Mouse (Mus musculus): ENCODE results near the gene Cptp. TPM values are rescaled to one million over a fixed set of nuclear protein-coding genes. Genes with fewer than 3 reads are reported as not detected.
A peak's percentile ranks its signal among the peaks of the same experiment; 100 is the strongest.

Cptp gene
- total RNA-seq, 2 experiments from 2014 or later: 21.7 to 28.9 TPM

DNA sequence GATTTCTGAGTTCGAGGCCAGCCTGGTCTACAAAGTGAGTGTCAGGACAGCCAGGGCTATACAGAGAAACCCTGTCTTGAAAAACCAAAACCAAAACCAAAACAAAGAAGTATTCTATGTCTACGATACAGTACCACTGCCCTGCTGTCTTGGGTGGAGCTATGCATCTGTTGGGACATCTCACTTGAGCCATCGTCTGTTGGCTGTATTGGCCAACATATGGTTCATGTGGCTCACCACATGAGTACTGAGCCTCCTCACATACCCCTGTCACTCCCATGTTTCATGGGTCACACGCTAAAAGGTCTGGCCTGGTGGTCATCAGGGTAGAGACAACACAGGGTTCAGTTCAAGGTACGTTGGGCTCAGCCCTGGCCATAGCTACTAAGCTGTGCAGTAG, 17.1 kb upstream of the Cptp start:
- Histone ChIP-seq H3K4me3 (no peak overlapping the region), H3K27ac (no peak overlapping the region)
- TF ChIP-seq CTCF (IDR thresholded peaks at IDR 0.05): no peak
- DNase-seq (ENCODE audit: extremely low spot score in 1 of 2, low spot score in 2 of 2): no peak
- intact Hi-C loops (cut with DNase I): no loop called here

DNA sequence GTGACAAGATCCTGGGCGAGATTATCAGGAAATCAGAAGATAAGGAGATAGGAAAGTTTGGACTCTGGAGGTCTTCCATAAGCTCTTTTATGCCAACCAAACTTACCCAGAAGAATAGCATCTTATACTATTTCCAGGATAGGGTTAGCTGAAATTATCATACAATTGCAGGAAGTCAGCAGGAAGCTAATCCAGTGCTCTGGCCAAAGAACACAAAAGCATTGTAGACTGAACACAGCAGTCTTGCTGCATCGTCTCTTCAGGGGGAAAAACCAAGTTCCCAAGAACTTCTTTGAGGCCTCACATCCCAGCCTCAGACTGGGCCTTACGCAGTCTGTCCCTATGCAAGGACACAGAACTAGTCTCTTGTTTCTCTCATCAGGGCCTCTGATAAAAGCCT, 14.3 kb upstream of the Cptp start:
- TF ChIP-seq CTCF (IDR thresholded peaks at IDR 0.05): no peak
- no peak for DNase-seq (ENCODE audit: extremely low spot score in 1 of 2, low spot score in 2 of 2)
- no peak overlapping the region for H3K27ac ChIP-seq

DNA sequence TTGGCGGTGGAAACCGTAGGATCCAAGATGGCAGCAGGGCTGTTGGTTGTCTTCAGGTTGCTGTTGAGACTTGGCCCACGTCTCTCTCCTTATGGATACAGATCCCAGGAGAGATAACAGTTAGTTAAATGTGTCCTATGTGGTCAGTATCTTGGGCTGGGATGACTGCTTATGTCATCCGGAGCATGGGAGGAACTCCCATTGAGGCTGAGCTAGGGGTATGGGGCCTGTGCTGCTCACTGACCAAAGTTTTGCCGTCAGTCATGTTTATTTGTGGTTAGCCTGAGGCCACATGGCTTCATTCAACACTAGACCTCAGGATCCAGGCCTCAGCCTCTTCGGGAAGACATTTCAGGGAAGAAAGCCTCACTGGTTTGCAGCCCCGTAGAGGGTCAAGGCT, 2.2 kb upstream of the Cptp start:
- H3K27ac ChIP-seq: no peak overlapping the region
- no peak for TF ChIP-seq CTCF (IDR thresholded peaks at IDR 0.05)
- no peak overlapping the region for H3K4me3 ChIP-seq
- DNase-seq (ENCODE audit: extremely low spot score in 1 of 2, low spot score in 2 of 2): no peak
- intact Hi-C loops (cut with DNase I): no loop called here

More for the DNA sequence above, 14.3 kb upstream of the Cptp start:
- intact Hi-C loops (cut with DNase I): no loop called here
- H3K4me3 ChIP-seq: no peak overlapping the region

- intact Hi-C loops (cut with DNase I): loop anchor here (2.0 kb wide), 2 partner anchors 22 to 74 kb away; partner anchors contain the start of genes Acap3, Pusl1 and Ube2j2
- H3K4me3 ChIP-seq: peak overlapping the region; percentile 89
- peak in 1 of 2 experiments; percentile 14 for DNase-seq (ENCODE audit: extremely low spot score in 1 of 2, low spot score in 2 of 2)
- TF ChIP-seq CTCF (IDR thresholded peaks at IDR 0.05): no peak
- H3K27ac ChIP-seq: peak overlapping the region; percentile 77
Measured at GRCm38 (mm10) chr4:155868614-155869298, 484 bp downstream of the Cptp start.

- intact Hi-C loops (cut with DNase I): no loop called here
- no peak for TF ChIP-seq CTCF (IDR thresholded peaks at IDR 0.05)
- Histone ChIP-seq H3K4me3 (no peak within 1 kb of the TSS), H3K27ac (no peak within 1 kb of the TSS)
- DNase-seq (ENCODE audit: extremely low spot score in 1 of 2, low spot score in 2 of 2): peak in 1 of 2 experiments; percentile 11
Measured at GRCm38 (mm10) chr4:155863001-155863400, 6.2 kb downstream of the Cptp start, which contains the start of gene Tas1r3. Tas1r3 (minus strand) TSS chr4:155863362.

DNA sequence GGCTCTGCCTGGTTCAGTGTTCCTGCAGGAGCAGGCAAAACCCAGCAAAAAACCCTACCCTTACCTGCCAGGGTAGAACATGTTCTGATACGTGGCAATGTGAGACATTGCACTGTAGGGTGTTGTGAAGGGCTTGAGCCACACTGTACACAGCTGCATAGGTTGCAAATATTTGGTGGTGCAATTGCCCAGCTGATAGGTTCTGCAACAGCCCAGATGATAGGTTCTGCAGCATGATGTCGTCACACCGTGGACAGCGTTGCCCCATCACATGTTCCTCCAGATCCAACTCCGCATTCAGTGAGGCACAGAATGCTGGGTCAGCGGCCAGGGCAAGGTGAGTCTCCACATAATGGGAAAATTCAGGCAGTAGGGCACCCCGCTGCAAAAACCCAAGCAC, 7.5 kb downstream of the Cptp start:
- peak in 1 of 2 experiments; percentile 13 for DNase-seq (ENCODE audit: extremely low spot score in 1 of 2, low spot score in 2 of 2)
- Histone ChIP-seq H3K27ac (no peak overlapping the region), H3K4me3 (no peak overlapping the region)
- TF ChIP-seq CTCF (IDR thresholded peaks at IDR 0.05): no peak
- intact Hi-C loops (cut with DNase I): no loop called here

GRCm38 (mm10) chr4:155859318-155859717, 9.9 kb downstream of the Cptp start:
- Histone ChIP-seq H3K4me3 (no peak overlapping the region), H3K27ac (no peak overlapping the region)
- intact Hi-C loops (cut with DNase I): no loop called here
- DNase-seq (ENCODE audit: extremely low spot score in 1 of 2, low spot score in 2 of 2): peak in 1 of 2 experiments; percentile 15
- no peak for TF ChIP-seq CTCF (IDR thresholded peaks at IDR 0.05)

GRCm38 (mm10) chr4:155856881-155857280, 12.4 kb downstream of the Cptp start:
- TF ChIP-seq CTCF (IDR thresholded peaks at IDR 0.05): no peak
- H3K4me3 ChIP-seq: no peak overlapping the region
- intact Hi-C loops (cut with DNase I): no loop called here
- no peak overlapping the region for H3K27ac ChIP-seq
- DNase-seq (ENCODE audit: extremely low spot score in 1 of 2, low spot score in 2 of 2): no peak

- TF ChIP-seq CTCF (IDR thresholded peaks at IDR 0.05): no peak
- Histone ChIP-seq H3K27ac (no peak overlapping the region), H3K4me3 (no peak overlapping the region)
- intact Hi-C loops (cut with DNase I): no loop called here
- DNase-seq (ENCODE audit: extremely low spot score in 1 of 2, low spot score in 2 of 2): no peak
Measured at GRCm38 (mm10) chr4:155856071-155856470, 13.2 kb downstream of the Cptp start.

GRCm38 (mm10) chr4:155854991-155855390, 14.2 kb downstream of the Cptp start:
- no peak for TF ChIP-seq CTCF (IDR thresholded peaks at IDR 0.05)
- intact Hi-C loops (cut with DNase I): no loop called here
- Histone ChIP-seq H3K27ac (no peak overlapping the region), H3K4me3 (no peak overlapping the region)
- DNase-seq (ENCODE audit: extremely low spot score in 1 of 2, low spot score in 2 of 2): no peak

GRCm38 (mm10) chr4:155853421-155853820, 15.8 kb downstream of the Cptp start:
- no peak overlapping the region for H3K27ac ChIP-seq
- no peak overlapping the region for H3K4me3 ChIP-seq
- intact Hi-C loops (cut with DNase I): no loop called here
- DNase-seq (ENCODE audit: extremely low spot score in 1 of 2, low spot score in 2 of 2): no peak
- TF ChIP-seq CTCF (IDR thresholded peaks at IDR 0.05): no peak

DNA sequence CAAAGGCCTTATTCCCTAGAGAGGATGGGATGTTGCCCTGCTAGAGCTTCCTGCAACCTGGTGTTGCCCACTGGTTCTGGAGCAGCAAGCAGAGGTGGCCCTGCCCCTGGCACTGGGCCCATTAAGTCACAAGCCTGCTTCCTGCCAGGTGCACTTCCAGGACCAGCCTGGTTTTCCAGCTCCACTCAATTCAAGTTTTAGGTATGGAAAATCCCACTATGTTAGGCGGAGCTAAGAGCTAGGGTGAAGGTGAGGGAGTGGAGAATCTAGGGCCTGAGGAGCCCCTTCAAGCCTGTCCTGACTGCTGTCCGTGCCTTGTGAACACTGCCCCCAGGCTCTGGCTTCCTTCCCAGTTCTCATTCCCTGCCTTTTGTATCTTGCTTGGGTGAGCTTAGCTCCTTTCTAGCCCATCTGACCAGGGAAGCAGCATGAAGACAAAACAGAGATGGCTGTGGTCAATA, 17.3 kb downstream of the Cptp start:
- intact Hi-C loops (cut with DNase I): no loop called here
- Histone ChIP-seq H3K4me3 (no peak overlapping the region), H3K27ac (no peak overlapping the region)
- TF ChIP-seq CTCF (IDR thresholded peaks at IDR 0.05): no peak
- no peak for DNase-seq (ENCODE audit: extremely low spot score in 1 of 2, low spot score in 2 of 2)

GRCm38 (mm10) chr4:155851368-155851767, 17.9 kb downstream of the Cptp start:
- no peak for TF ChIP-seq CTCF (IDR thresholded peaks at IDR 0.05)
- no peak for DNase-seq (ENCODE audit: extremely low spot score in 1 of 2, low spot score in 2 of 2)
- intact Hi-C loops (cut with DNase I): no loop called here
- H3K4me3 ChIP-seq: no peak overlapping the region
- no peak overlapping the region for H3K27ac ChIP-seq
